In the genomic region with DNA sequence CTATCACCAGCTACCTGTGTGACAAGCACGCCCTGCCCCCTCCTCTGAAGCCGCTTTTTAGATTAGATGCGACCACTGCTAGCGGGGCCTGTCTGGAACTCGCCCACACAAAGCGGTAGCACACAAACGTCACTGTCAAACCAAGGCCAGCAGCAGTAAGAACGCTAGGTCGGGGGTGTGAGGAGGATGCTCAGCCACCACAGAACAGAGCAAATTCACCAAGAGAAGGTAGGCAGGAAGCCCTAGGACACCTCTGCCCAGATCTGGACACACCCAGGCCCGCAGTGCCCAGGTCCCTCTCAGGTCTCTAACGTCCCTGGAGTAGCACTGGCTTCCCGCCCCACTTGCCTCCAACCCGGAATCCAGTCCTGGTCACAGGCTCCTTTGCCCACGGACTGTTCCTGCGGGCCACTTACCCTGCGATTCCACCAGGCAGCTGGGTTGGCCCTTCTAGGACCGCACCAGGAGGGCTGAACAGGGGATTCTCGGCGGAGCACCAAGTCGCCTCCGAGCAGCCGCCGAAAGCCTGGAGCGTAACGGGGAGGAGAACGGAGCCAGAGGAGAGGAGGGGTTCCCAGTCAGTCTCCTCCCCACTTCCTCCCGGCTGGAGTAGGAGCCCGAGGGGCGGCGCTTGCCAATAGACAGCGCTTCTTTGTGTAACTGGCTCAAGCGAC, we compare ENCODE assay signal across 8 mouse cellular contexts. TPM values are rescaled to one million over a fixed set of nuclear protein-coding genes. Genes with fewer than 3 reads are reported as not detected.
DNase-seq lines count a peak whose midpoint lies in the region; ATAC-seq lines count a peak whose summit lies in the region.

No protein-coding gene starts in this region.

- ATAC-seq in intestine, embryonic 16.5 days = peak; percentile 95
- peak; percentile 51; the same call in 1 of the 2 replicates for ATAC-seq in megakaryocyte, adult 5-6 weeks (ENCODE audit: poor library complexity, severe bottlenecking)

- H3K4me3 ChIP-seq in intestine, embryonic 16.5 days (ENCODE audit: low read length) = peak overlapping the region; percentile 88

- H3K9me3 ChIP-seq in intestine, embryonic 16.5 days (ENCODE audit: control insufficient read depth, low read length) = no peaks in the 10 kb centered on the region

- intact Hi-C loops in left cerebral cortex, postnatal 10 days (cut with DNase I) = no loop called here

- H3K36me3 ChIP-seq in intestine, embryonic 16.5 days (ENCODE audit: control insufficient read depth, insufficient read depth, low read length) = 0 out of 2 replicates have a peak, but pooled peaks cover 3% of the 10 kb centered on the region

- H3K9ac ChIP-seq in intestine, embryonic 16.5 days (ENCODE audit: low read depth, low read length) = peak overlapping the region; percentile 90

- no peaks in the 10 kb centered on the region for H3K4me1 ChIP-seq in intestine, embryonic 16.5 days (ENCODE audit: control insufficient read depth, insufficient read depth, low read length)

- peak overlapping the region; percentile 94 for H3K27ac ChIP-seq in intestine, embryonic 16.5 days (ENCODE audit: low read length)

- no peaks in the 10 kb centered on the region for H3K27me3 ChIP-seq in intestine, embryonic 16.5 days (replicated peaks; ENCODE audit: control insufficient read depth, insufficient read depth, low read length)

- WGBS in intestine, embryonic 16.5 days = under 1% methylated on average over 32 of the region's 32 CpGs

- peak; percentile 91 for DNase-seq in adrenal gland, postnatal 36 days
- DNase-seq in embryo, embryonic 9.5 days (ENCODE audit: extremely low spot score) = peak; percentile 88
- peak; percentile 68 to 85 for DNase-seq in gastrocnemius, postnatal 4 days (ENCODE audit: low spot score in 2 of 2)
- peak; percentile 82 to 92 for DNase-seq in left cerebral cortex, postnatal 10 days (ENCODE audit: extremely low spot score in 1 of 2, low spot score in 2 of 2)
- peak; percentile 86 for DNase-seq in right cerebral cortex, postnatal 25 days
- no peak for DNase-seq in spleen, adult 12 weeks (ENCODE audit: low spot score)

- peak overlapping the region; percentile 87 for H3K4me2 ChIP-seq in intestine, embryonic 16.5 days (ENCODE audit: low read depth, low read length)

RNA-seq across cellular contexts. Expression of a gene that starts 17.2 kb away (rescaled TPM):
- 10 to 100 TPM; 71.7 to 85.6 TPM for total RNA-seq in adrenal gland, postnatal 36 days (2021)
- 10 to 100 TPM; 54.5 to 54.8 TPM for total RNA-seq in gastrocnemius, postnatal 4 days (2021)
- polyA plus RNA-seq in intestine, embryonic 16.5 days (2015; fragmentation: Nextera tagmentation; extraction: Ambion mirVana) = 40.8 and 44.6 TPM in 2 replicates
- 100 to 1,000 TPM; 265 to 270 TPM for total RNA-seq in left cerebral cortex, postnatal 10 days (2021)
- 0.04 TPM in 1 of 2 replicates, not detected in the other for total RNA-seq in megakaryocyte, adult 5-6 weeks (2015)
- total RNA-seq in megakaryocyte, adult 5-6 weeks (2017) = 0.11 TPM in 1 of 2 replicates, not detected in the other

RNA-seq across cellular contexts. Expression of a gene that starts 46.5 kb away (rescaled TPM):
- total RNA-seq in adrenal gland, postnatal 36 days (2021) = not detected
- total RNA-seq in gastrocnemius, postnatal 4 days (2021) = not detected
- polyA plus RNA-seq in intestine, embryonic 16.5 days (2015; fragmentation: Nextera tagmentation; extraction: Ambion mirVana) = not detected in 2 replicates
- not detected for total RNA-seq in left cerebral cortex, postnatal 10 days (2021)
- not detected in 2 replicates for total RNA-seq in megakaryocyte, adult 5-6 weeks (2015)
- total RNA-seq in megakaryocyte, adult 5-6 weeks (2017) = not detected in 2 replicates

RNA-seq across cellular contexts. Expression of a gene that starts 47.6 kb away (rescaled TPM):
- 10 to 100 TPM in 1 of 2 experiments, 1 to 10 TPM in 1; 9.4 to 13.7 TPM for total RNA-seq in adrenal gland, postnatal 36 days (2021)
- 10 to 100 TPM; 11.7 to 12.3 TPM for total RNA-seq in gastrocnemius, postnatal 4 days (2021)
- polyA plus RNA-seq in intestine, embryonic 16.5 days (2015; fragmentation: Nextera tagmentation; extraction: Ambion mirVana) = 5.4 and 5.6 TPM in 2 replicates
- total RNA-seq in left cerebral cortex, postnatal 10 days (2021) = 1 to 10 TPM; 1.3 to 1.6 TPM
- total RNA-seq in megakaryocyte, adult 5-6 weeks (2015) = not detected in 2 replicates
- 0.22 TPM in 1 of 2 replicates, not detected in the other for total RNA-seq in megakaryocyte, adult 5-6 weeks (2017)

Comparison
In these comparisons a context has a peak if more than half of its experiments do, and no peak if none do; other contexts are left out.
1. RNA of a gene that starts 17.2 kb away (total RNA-seq): 265 to 270 TPM in left cerebral cortex, postnatal 10 days, 71.7 to 85.6 TPM in adrenal gland, postnatal 36 days and 54.5 to 54.8 TPM in gastrocnemius, postnatal 4 days; 0.04 to 0.11 TPM in megakaryocyte, adult 5-6 weeks; every median in the first group is over 10 times any median in the second.
2. RNA of a gene that starts 47.6 kb away (total RNA-seq): 9.4 to 13.7 TPM in adrenal gland, postnatal 36 days and 11.7 to 12.3 TPM in gastrocnemius, postnatal 4 days; 1.3 to 1.6 TPM in left cerebral cortex, postnatal 10 days and 0.22 TPM in megakaryocyte, adult 5-6 weeks; every median in the first group is over 4 times any median in the second.